ENCODE assay signal across 21 mouse cellular contexts in the genomic region with DNA sequence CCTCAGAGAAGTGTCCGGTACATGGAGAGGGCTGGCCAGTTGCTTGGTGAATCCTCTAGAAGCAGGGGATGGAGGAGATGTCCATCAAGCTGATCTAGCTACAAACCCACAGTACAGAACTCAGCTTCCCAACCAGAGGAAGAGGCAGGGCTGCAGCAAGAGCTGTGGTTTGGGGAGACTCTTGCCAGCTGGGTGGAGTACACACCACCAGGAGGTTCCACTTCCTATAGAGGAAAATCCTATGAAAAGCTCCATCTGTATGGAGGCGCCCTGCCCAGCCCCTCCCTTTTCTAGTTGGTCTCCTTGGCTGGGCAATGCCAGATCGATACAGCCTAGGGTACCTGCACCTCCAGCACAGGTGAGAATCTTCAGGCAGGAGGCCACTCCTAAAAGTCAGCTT. TPM values are rescaled to one million over a fixed set of nuclear protein-coding genes. Genes with fewer than 3 reads are reported as not detected.
DNase-seq lines count a peak whose midpoint lies in the region; ATAC-seq lines count a peak whose summit lies in the region.
"Had no signal": no experiment of that assay in that cellular context is flagged by ENCODE, and none has a peak within 500 bp of the region (broad histone marks: within the 10 kb centered on the region; RNA-seq: fewer than 3 reads in every experiment).

No protein-coding gene starts in this region.

- intact Hi-C loops in left cerebral cortex, postnatal 4 days (cut with DNase I): no loop called here

- WGBS in heart, embryonic 12.5 days: 77% methylated on average over 3 of the region's 3 CpGs
- 75% methylated on average over 3 of the region's 3 CpGs for WGBS in heart, embryonic 11.5 days (ENCODE audit: insufficient replicate concordance)
- 95% methylated on average over 3 of the region's 3 CpGs for WGBS in limb, embryonic 13.5 days
- WGBS in limb, embryonic 10.5 days: 85% methylated on average over 3 of the region's 3 CpGs
- WGBS in limb, embryonic 15.5 days: 78% methylated on average over 3 of the region's 3 CpGs

- peaks cover 15% of the 10 kb centered on the region for H3K36me3 ChIP-seq in heart, embryonic 12.5 days
- no peaks in the 10 kb centered on the region; the same call in 1 of the 2 replicates for H3K36me3 ChIP-seq in heart, embryonic 11.5 days (ENCODE audit: control insufficient read depth, insufficient read depth, low read length)
- H3K36me3 ChIP-seq in limb, embryonic 13.5 days: peaks cover 18% of the 10 kb centered on the region; the same call in 1 of the 2 replicates
- peaks cover 57% of the 10 kb centered on the region for H3K36me3 ChIP-seq in limb, embryonic 10.5 days
- H3K36me3 ChIP-seq in limb, embryonic 15.5 days: 0 out of 2 replicates have a peak, but pooled peaks cover 2% of the 10 kb centered on the region
- H3K36me3 ChIP-seq: liver, embryonic 12.5 days had no signal

- H3K4me1 ChIP-seq in heart, embryonic 12.5 days (replicated peaks): peaks cover 64% of the 10 kb centered on the region
- H3K4me1 ChIP-seq in heart, embryonic 11.5 days (ENCODE audit: control insufficient read depth, insufficient read depth, low read length): peaks cover 34% of the 10 kb centered on the region
- peaks cover 64% of the 10 kb centered on the region for H3K4me1 ChIP-seq in limb, embryonic 13.5 days
- peaks cover 35% of the 10 kb centered on the region for H3K4me1 ChIP-seq in limb, embryonic 10.5 days
- peaks cover 73% of the 10 kb centered on the region for H3K4me1 ChIP-seq in limb, embryonic 15.5 days

- H3K27me3 ChIP-seq in heart, embryonic 12.5 days (replicated peaks): no peaks in the 10 kb centered on the region
- no peaks in the 10 kb centered on the region for H3K27me3 ChIP-seq in heart, embryonic 11.5 days (ENCODE audit: control insufficient read depth, insufficient read depth, low read length)
- H3K27me3 ChIP-seq in limb, embryonic 13.5 days: no peaks in the 10 kb centered on the region
- H3K27me3 ChIP-seq in limb, embryonic 10.5 days (ENCODE audit: low read depth, poor library complexity, severe bottlenecking): no peaks in the 10 kb centered on the region
- no peaks in the 10 kb centered on the region for H3K27me3 ChIP-seq in limb, embryonic 15.5 days
- H3K27me3 ChIP-seq: embryonic facial prominence, embryonic 13.5 days; stomach, embryonic 15.5 days had no signal

- H3K4me3 ChIP-seq in heart, embryonic 12.5 days: no peak overlapping the region
- no peak overlapping the region for H3K4me3 ChIP-seq in heart, embryonic 11.5 days (ENCODE audit: low read depth, low read length)
- H3K4me3 ChIP-seq in limb, embryonic 13.5 days: no peak overlapping the region
- no peak overlapping the region for H3K4me3 ChIP-seq in limb, embryonic 10.5 days
- H3K4me3 ChIP-seq in limb, embryonic 15.5 days: no peak overlapping the region
- H3K4me3 ChIP-seq: liver, embryonic 12.5 days; megakaryocyte, embryonic 14.5 days; stomach, embryonic 15.5 days had no signal

- DNase-seq in limb, embryonic 10.5 days (ENCODE audit: low spot score): no peak
- DNase-seq in left cerebral cortex, postnatal 4 days: no peak
- DNase-seq in retina, embryonic 14.5 days (ENCODE audit: low spot score): no peak
- DNase-seq: cerebellum, adult 9-10 months; lung, embryonic 14.5 days; right cerebral cortex, postnatal 25 days; thymus, adult 2 months had no signal

- no peak overlapping the region; the same call in 1 of the 2 replicates for H3K4me2 ChIP-seq in heart, embryonic 12.5 days
- H3K4me2 ChIP-seq in heart, embryonic 11.5 days: no peak overlapping the region
- H3K4me2 ChIP-seq in limb, embryonic 13.5 days (replicated peaks): peak overlapping the region; percentile 93; the same call in 1 of the 2 replicates
- H3K4me2 ChIP-seq in limb, embryonic 15.5 days: peak overlapping the region; percentile 22; the same call in 1 of the 2 replicates
- H3K4me2 ChIP-seq: liver, embryonic 12.5 days; stomach, embryonic 15.5 days had no signal

- 0 out of 2 replicates have a peak overlapping the region, but pooled peaks have one; percentile 4 for H3K9ac ChIP-seq in heart, embryonic 12.5 days
- H3K9ac ChIP-seq in heart, embryonic 11.5 days (ENCODE audit: low read depth, low read length): no peak overlapping the region
- H3K9ac ChIP-seq in limb, embryonic 13.5 days: no peak overlapping the region
- no peak overlapping the region for H3K9ac ChIP-seq in limb, embryonic 15.5 days
- H3K9ac ChIP-seq: embryonic facial prominence, embryonic 13.5 days; liver, embryonic 12.5 days; stomach, embryonic 15.5 days had no signal

- H3K9me3 ChIP-seq in heart, embryonic 12.5 days (replicated peaks): no peaks in the 10 kb centered on the region
- no peaks in the 10 kb centered on the region for H3K9me3 ChIP-seq in heart, embryonic 11.5 days (replicated peaks; ENCODE audit: control insufficient read depth, low read length)
- H3K9me3 ChIP-seq in limb, embryonic 13.5 days: no peaks in the 10 kb centered on the region
- H3K9me3 ChIP-seq in limb, embryonic 10.5 days (replicated peaks): no peaks in the 10 kb centered on the region
- no peaks in the 10 kb centered on the region for H3K9me3 ChIP-seq in limb, embryonic 15.5 days
- H3K9me3 ChIP-seq: embryonic facial prominence, embryonic 13.5 days; liver, embryonic 12.5 days; megakaryocyte, embryonic 14.5 days; stomach, embryonic 15.5 days had no signal

- H3K27ac ChIP-seq in heart, embryonic 12.5 days (ENCODE audit: poor library complexity, severe bottlenecking): 0 out of 2 replicates have a peak overlapping the region, but pooled peaks have one; percentile 6
- H3K27ac ChIP-seq in heart, embryonic 11.5 days (ENCODE audit: low read depth, low read length): no peak overlapping the region
- H3K27ac ChIP-seq in limb, embryonic 13.5 days: 0 out of 2 replicates have a peak overlapping the region, but pooled peaks have one; percentile 6
- no peak overlapping the region for H3K27ac ChIP-seq in limb, embryonic 10.5 days
- H3K27ac ChIP-seq in limb, embryonic 15.5 days: peak overlapping the region; percentile 54
- H3K27ac ChIP-seq: embryonic facial prominence, embryonic 13.5 days; hindbrain, postnatal 0 days; liver, embryonic 12.5 days; stomach, embryonic 15.5 days had no signal

- no peak for ATAC-seq in heart, embryonic 12.5 days (ENCODE audit: insufficient number of reproducible peaks, low FRiP score)
- no peak for ATAC-seq in heart, embryonic 11.5 days (replicated peaks; ENCODE audit: insufficient number of reproducible peaks, low FRiP score, low TSS enrichment)
- ATAC-seq in limb, embryonic 13.5 days (ENCODE audit: low FRiP score, low read depth): no peak
- ATAC-seq in common myeloid progenitor, adult 5-6 weeks (replicated peaks; ENCODE audit: low read depth, poor library complexity, severe bottlenecking): peak; percentile 53
- ATAC-seq in limb, embryonic 15.5 days (ENCODE audit: insufficient number of reproducible peaks, low FRiP score, low TSS enrichment, low read depth): peak; percentile 21; the same call in 1 of the 2 replicates
- ATAC-seq: forebrain, embryonic 16.5 days; hindbrain, postnatal 0 days; intestine, postnatal 0 days; liver, embryonic 12.5 days; midbrain, embryonic 16.5 days had no signal

RNA-seq across cellular contexts. Expression of gene Tns1, which starts 57.7 kb away (rescaled TPM):
- 111 and 115 TPM in 2 replicates for polyA plus RNA-seq in heart, embryonic 12.5 days (2016; fragmentation: Nextera tagmentation; extraction: Ambion mirVana)
- 71.9 and 75.6 TPM in 2 replicates for polyA plus RNA-seq in heart, embryonic 11.5 days (2014; fragmentation: Nextera tagmentation; extraction: Ambion mirVana)
- polyA plus RNA-seq in limb, embryonic 13.5 days (2015; fragmentation: Nextera tagmentation; extraction: Ambion mirVana): 44.4 and 45.1 TPM in 2 replicates
- polyA plus RNA-seq in limb, embryonic 10.5 days (2016; fragmentation: Nextera tagmentation; extraction: Ambion mirVana): 38.6 and 46.7 TPM in 2 replicates
- total RNA-seq in common myeloid progenitor, adult 5-6 weeks (2017): 15.4 and 39.4 TPM in 2 replicates
- polyA plus RNA-seq in limb, embryonic 15.5 days (2015; fragmentation: Nextera tagmentation; extraction: Ambion mirVana): 59.9 and 65.2 TPM in 2 replicates
- 10 to 100 TPM; 19.6 to 21.4 TPM for total RNA-seq in left cerebral cortex, postnatal 4 days (2021)

RNA-seq across cellular contexts. Expression of gene Rufy4, which starts 58.8 kb away (rescaled TPM):
- polyA plus RNA-seq in heart, embryonic 12.5 days (2016; fragmentation: Nextera tagmentation; extraction: Ambion mirVana): 0.28 and 0.36 TPM in 2 replicates
- polyA plus RNA-seq in heart, embryonic 11.5 days (2014; fragmentation: Nextera tagmentation; extraction: Ambion mirVana): 0.21 and 0.39 TPM in 2 replicates
- polyA plus RNA-seq in limb, embryonic 13.5 days (2015; fragmentation: Nextera tagmentation; extraction: Ambion mirVana): 0.15 and 0.33 TPM in 2 replicates
- polyA plus RNA-seq in limb, embryonic 10.5 days (2016; fragmentation: Nextera tagmentation; extraction: Ambion mirVana): 0.08 and 0.13 TPM in 2 replicates
- 3.8 and 4.0 TPM in 2 replicates for total RNA-seq in common myeloid progenitor, adult 5-6 weeks (2017)
- 0.35 and 0.84 TPM in 2 replicates for polyA plus RNA-seq in limb, embryonic 15.5 days (2015; fragmentation: Nextera tagmentation; extraction: Ambion mirVana)
- total RNA-seq in left cerebral cortex, postnatal 4 days (2021): under 1 TPM in 1 of 2 experiments, not detected in 1; 0.20 TPM
- total RNA-seq: hindbrain, postnatal 0 days; layer of hippocampus, postnatal 25 days had no signal
- polyA plus RNA-seq: intestine, postnatal 0 days had no signal

Comparison
In these comparisons a context has a peak if more than half of its experiments do, and no peak if none do; other contexts are left out.
1. ATAC-seq: peak in common myeloid progenitor, adult 5-6 weeks (single experiment) and limb, embryonic 15.5 days (single experiment); none in heart, embryonic 12.5 days (single experiment), heart, embryonic 11.5 days (single experiment) and limb, embryonic 13.5 days (single experiment).
2. H3K27ac ChIP-seq: peak in heart, embryonic 12.5 days (single experiment), limb, embryonic 13.5 days (single experiment) and limb, embryonic 15.5 days (single experiment); none in heart, embryonic 11.5 days (single experiment) and limb, embryonic 10.5 days (single experiment).
3. H3K4me2 ChIP-seq: peak in limb, embryonic 13.5 days (single experiment) and limb, embryonic 15.5 days (single experiment); none in heart, embryonic 12.5 days (single experiment) and heart, embryonic 11.5 days (single experiment).